Mouse (Mus musculus): ENCODE data around the gene Mrps6.

DNA sequence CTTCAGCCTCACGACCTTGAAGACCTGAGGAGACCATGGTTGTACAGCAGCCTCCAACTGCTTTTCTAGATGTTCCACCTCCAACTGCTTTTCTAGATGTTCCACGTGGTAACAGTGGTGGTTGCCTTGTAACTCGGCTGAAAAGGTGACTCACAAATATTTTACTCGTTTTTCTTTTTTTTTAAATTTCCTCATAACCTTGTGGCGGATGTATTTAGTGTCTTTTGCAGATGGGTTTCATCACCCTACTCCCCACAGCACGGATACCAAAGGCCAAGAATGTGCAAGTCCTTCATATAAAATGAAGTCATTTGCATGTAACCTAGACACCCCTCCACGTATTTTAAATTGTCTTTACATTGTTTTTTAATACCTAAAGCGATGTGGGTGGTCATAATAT is 41.3 kb upstream of the Mrps6 start:
- TF ChIP-seq POLR2A (IDR thresholded peaks at IDR 0.05; ENCODE audit: insufficient read depth, low read length) = no peak
- no peak for TF ChIP-seq CTCF (IDR thresholded peaks at IDR 0.05; ENCODE audit: low read depth, low read length)
- TF ChIP-seq EP300 (IDR thresholded peaks at IDR 0.05; ENCODE audit: insufficient read depth, low read depth, low read length) = no peak
